Mouse (Mus musculus) heart, postnatal 4 days (tissue): ENCODE results near the gene Olfr530. TPM values are rescaled to one million over a fixed set of nuclear protein-coding genes. Genes with fewer than 3 reads are reported as not detected.

Experiments used
- DNase-seq: peaks from one replicate; pipeline ENCODE4 v3.0.0; 2021
- total RNA-seq, 2 experiments: library from RNA; stranded (reverse); gene quantifications; 2 replicates each; pipeline ENCODE4 v1.2.3; 2021

Olfr530 gene
- not detected for total RNA-seq

- no peak for DNase-seq
Measured at GRCm38 (mm10) chr7:140376231-140376630, at the start of gene Olfr530. Gene Olfr530, minus strand, starts transcription at chr7:140376331.

- no peak for DNase-seq
Measured at GRCm38 (mm10) chr7:140421539-140421938, 45.4 kb upstream of the Olfr530 start, which contains the start of gene Olfr532. Gene Olfr532, minus strand, starts transcription at chr7:140421639.

GRCm38 (mm10) chr7:140402818-140403217, 26.7 kb upstream of the Olfr530 start, which contains the start of gene Olfr531:
Gene Olfr531, minus strand, starts transcription at chr7:140402918.
- no peak for DNase-seq

- no peak for DNase-seq
Measured at GRCm38 (mm10) chr7:140376911-140377310, 780 bp upstream of the Olfr530 start.

- no peak for DNase-seq
Measured at GRCm38 (mm10) chr7:140374300-140374699, 1.8 kb downstream of the Olfr530 start.

GRCm38 (mm10) chr7:140361571-140361970, 14.6 kb downstream of the Olfr530 start, which contains the start of gene Olfr60:
Gene Olfr60, minus strand, starts transcription at chr7:140361671.
- no peak for DNase-seq

- DNase-seq, result no peak
Measured at GRCm38 (mm10) chr7:140333717-140334116, 42.4 kb downstream of the Olfr530 start, which contains the start of gene Olfr527. Gene Olfr527, plus strand, starts transcription at chr7:140334017.

GRCm38 (mm10) chr7:140329766-140330304, 46.3 kb downstream of the Olfr530 start:
- no peak for DNase-seq

Other genes with a start within 250 kb of the Olfr530 start
- 10 to 100 TPM; 22.3 to 25.6 TPM for gene Mtg1, start 238.8 kb downstream of the Olfr530 start, total RNA-seq
- gene Sprn, start 221.5 kb downstream of the Olfr530 start, total RNA-seq, result under 1 TPM; 0.17 to 0.27 TPM
- not detected for gene Olfr522, start 211.6 kb downstream of the Olfr530 start, total RNA-seq
- not detected for gene Olfr523, start 203.1 kb downstream of the Olfr530 start, total RNA-seq
- gene Olfr524, start 170.4 kb downstream of the Olfr530 start, total RNA-seq, result not detected
- under 1 TPM in 1 of 2 experiments, not detected in 1; 0.07 TPM for gene Cd163l1, start 158.1 kb downstream of the Olfr530 start, total RNA-seq
- gene 5830411N06Rik, start 129.0 kb downstream of the Olfr530 start, total RNA-seq, result not detected
- not detected for gene Olfr525, start 55.5 kb downstream of the Olfr530 start, total RNA-seq
- not detected for gene Olfr527, start 42.3 kb downstream of the Olfr530 start, total RNA-seq
- gene Olfr60, start 14.7 kb downstream of the Olfr530 start, total RNA-seq, result not detected
- not detected for gene Olfr531, start 26.6 kb upstream of the Olfr530 start, total RNA-seq
- not detected for gene Olfr532, start 45.3 kb upstream of the Olfr530 start, total RNA-seq
- not detected for gene Olfr533, start 87.0 kb upstream of the Olfr530 start, total RNA-seq
- gene Olfr535, start 107.9 kb upstream of the Olfr530 start, total RNA-seq, result not detected
- gene Olfr536, start 131.1 kb upstream of the Olfr530 start, total RNA-seq, result not detected
- gene Olfr538, start 191.6 kb upstream of the Olfr530 start, total RNA-seq, result not detected
- not detected for gene Olfr46, start 224.9 kb upstream of the Olfr530 start, total RNA-seq